Mouse (Mus musculus) bone marrow, adult 2 months (tissue): ENCODE measurements around the gene Defb25.

Experiments
- CTCF ChIP-seq: fragments of 200-500 bp; IDR thresholded peaks from 2 replicates; pipeline ENCODE4 v1.5.1; 2011; ENCODE audit warnings: low read length, control low read depth; ENCODE audit not compliant: control insufficient read depth, insufficient read depth
- POLR2A ChIP-seq: fragments of 200-500 bp; IDR thresholded peaks from 2 replicates; pipeline ENCODE4 v1.6.1; 2011; ENCODE audit warnings: low read depth, mild to moderate bottlenecking, control low read depth, low read length, borderline replicate concordance; ENCODE audit not compliant: control insufficient read depth

GRCm38 (mm10) chr2:152622953-152623352, at the start of gene Defb25:
- TF ChIP-seq POLR2A (no peak), CTCF (no peak)
